Mouse (Mus musculus) limb, embryonic 11.5 days (tissue): Measurements from ENCODE around the gene Rhoh. TPM values are rescaled to one million over a fixed set of nuclear protein-coding genes. Genes with fewer than 3 reads are reported as not detected.

Experiments
- ATAC-seq: fragments of 200-750 bp; cut with Nextera tagmentation; 2 replicates; pipeline ENCODE4 v1.8.0; 2017; ENCODE audit warnings: low read depth; ENCODE audit not compliant: insufficient number of reproducible peaks, low FRiP score, low TSS enrichment
- DNase-seq: peaks from one replicate; pipeline ENCODE4 v3.0.0-alpha.2; 2015; ENCODE audit warnings: low spot score
- H3K27ac ChIP-seq: fragments of 300-500 bp; sonication (generic); replicated peaks from 2 replicates; pipeline ENCODE4 v1.5.1; 2014; ENCODE audit warnings: low read depth, mild to moderate bottlenecking, low read length
- H3K27me3 ChIP-seq: fragments of 300-500 bp; sonication (generic); 2 replicates; pipeline ENCODE4 v1.6.1; 2014; ENCODE audit warnings: mild to moderate bottlenecking, low read length, mixed read lengths; ENCODE audit not compliant: control insufficient read depth, insufficient read depth
- H3K36me3 ChIP-seq: fragments of 300-500 bp; sonication (generic); 2 replicates; pipeline ENCODE4 v1.6.1; 2014; ENCODE audit warnings: mild to moderate bottlenecking, low read length, moderate library complexity, mixed read lengths; ENCODE audit not compliant: control insufficient read depth, insufficient read depth
- H3K4me1 ChIP-seq: fragments of 300-500 bp; sonication (generic); 2 replicates; pipeline ENCODE4 v1.6.1; 2014; ENCODE audit warnings: low read length, mixed read lengths; ENCODE audit not compliant: control insufficient read depth, insufficient read depth
- H3K4me2 ChIP-seq: fragments of 300-500 bp; sonication (generic); 2 replicates; pipeline ENCODE4 v1.6.1; 2014; ENCODE audit warnings: low read depth, mild to moderate bottlenecking, moderate library complexity; ENCODE audit not compliant: severe bottlenecking
- H3K4me3 ChIP-seq: fragments of 300-500 bp; sonication (generic); 2 replicates; pipeline ENCODE4 v1.5.1; 2014; ENCODE audit warnings: low read depth, low read length
- H3K9ac ChIP-seq: fragments of 300-500 bp; sonication (generic); 2 replicates; pipeline ENCODE4 v1.6.1; 2014; ENCODE audit warnings: mild to moderate bottlenecking, low read length
- H3K9me3 ChIP-seq: fragments of 300-500 bp; sonication (generic); 2 replicates; pipeline ENCODE4 v1.6.1; 2016; ENCODE audit warnings: low read length; ENCODE audit not compliant: control insufficient read depth
- WGBS: fragments of 180-500 bp; shearing (Covaris S2); extraction: QIAGEN DNeasy Blood & Tissue Kit; methylation state at CpG from one replicate; pipeline ENCODE4 v1.1.7; 2014; 5-methylcytosine and 5-hydroxymethylcytosine counted together
- polyA plus RNA-seq: library from polyadenylated mRNA; unstranded; fragments of >200 nt; fragmentation: Nextera tagmentation; extraction: Ambion mirVana; gene quantifications from 2 replicates; pipeline ENCODE4 v1.2.1, GENCODE M21; 2014

Gene Rhoh
- polyA plus RNA-seq, 1 experiment from 2014 or later: 0.27 TPM

DNA sequence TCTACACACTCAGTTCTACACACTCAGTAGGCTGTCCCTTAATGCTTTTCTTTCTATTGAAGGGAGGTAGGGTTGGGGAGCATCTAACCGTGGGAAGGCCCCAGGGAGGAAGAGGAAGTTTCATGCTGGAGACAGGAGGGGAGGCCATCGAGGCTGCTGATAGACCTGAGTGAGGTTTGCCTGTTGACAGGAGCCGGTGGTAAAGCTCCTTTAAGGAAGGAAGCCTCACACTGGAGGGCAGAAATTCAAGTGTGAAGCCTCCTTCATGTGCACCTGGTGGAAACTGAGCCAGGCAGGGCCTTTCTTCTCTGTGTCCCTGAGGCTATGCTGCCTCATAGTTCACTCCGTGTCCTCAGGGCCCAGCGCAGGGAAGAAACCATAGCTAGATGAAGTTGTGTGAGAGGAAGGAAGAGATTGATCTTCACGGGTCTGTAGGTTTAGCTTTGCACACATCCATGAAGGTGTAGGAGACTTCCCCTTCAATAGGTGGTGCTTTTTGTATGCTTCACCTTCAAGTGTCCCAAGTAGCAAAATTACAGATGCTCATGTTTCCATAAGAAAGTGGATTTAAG is 34.2 kb downstream of the Rhoh start:
- Histone ChIP-seq H3K4me3 (no peak overlapping the region), H3K9me3 (no peaks in the 10 kb centered on the region), H3K36me3 (no peaks in the 10 kb centered on the region), H3K4me1 (no peaks in the 10 kb centered on the region), H3K27ac (no peak overlapping the region), H3K9ac (no peak overlapping the region), H3K27me3 (no peaks in the 10 kb centered on the region), H3K4me2 (no peak overlapping the region)
- no peak for DNase-seq
- ATAC-seq: no peak
- 89% methylated on average over 6 of the region's 6 CpGs for WGBS

DNA sequence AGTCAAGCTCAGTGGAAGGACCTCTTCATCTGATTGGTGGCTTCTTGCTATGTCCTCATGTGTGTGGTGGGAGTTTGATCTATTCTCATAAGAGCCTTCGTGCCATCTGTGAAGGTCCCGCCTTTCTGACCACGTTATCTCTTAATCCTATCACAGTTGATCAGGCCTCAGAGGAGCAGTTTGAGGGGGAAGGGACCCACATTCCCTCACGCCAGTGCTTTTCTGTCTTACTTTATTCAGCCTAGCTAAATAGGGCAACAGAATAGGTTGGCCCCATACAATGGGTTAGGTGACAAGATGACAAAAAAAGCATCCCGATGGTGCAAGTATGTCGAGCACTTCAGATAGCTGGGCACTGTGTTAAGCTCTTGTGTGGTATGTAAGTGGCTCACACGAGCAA is 34.8 kb downstream of the Rhoh start:
- H3K4me2 ChIP-seq: no peak overlapping the region
- no peaks in the 10 kb centered on the region for H3K27me3 ChIP-seq
- no peak overlapping the region for H3K9ac ChIP-seq
- no peak overlapping the region for H3K4me3 ChIP-seq
- H3K4me1 ChIP-seq: no peaks in the 10 kb centered on the region
- WGBS: 89% methylated on average over 7 of the region's 7 CpGs
- DNase-seq (no peak), ATAC-seq (no peak)
- H3K27ac ChIP-seq: no peak overlapping the region
- H3K9me3 ChIP-seq: no peaks in the 10 kb centered on the region
- H3K36me3 ChIP-seq: no peaks in the 10 kb centered on the region

DNA sequence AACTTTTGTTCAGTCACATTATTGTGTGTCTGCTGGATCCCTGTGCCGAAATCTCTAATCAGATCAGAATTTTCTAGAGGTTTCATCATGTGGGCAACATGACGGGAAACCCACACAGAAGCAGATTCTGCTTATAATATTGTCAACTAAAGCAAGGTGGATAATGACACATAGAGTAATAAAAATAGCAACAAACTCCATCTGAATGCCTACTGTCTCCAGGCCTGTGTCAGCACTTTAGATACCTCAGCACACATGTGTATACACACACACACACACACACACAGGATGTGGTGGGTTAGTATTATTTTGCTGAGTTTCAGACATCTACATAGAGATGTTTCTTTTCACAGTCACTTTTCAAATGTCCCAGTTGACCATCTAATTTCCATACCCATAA is 36.7 kb downstream of the Rhoh start:
- H3K4me2 ChIP-seq: no peak overlapping the region
- no peak overlapping the region for H3K9ac ChIP-seq
- H3K27ac ChIP-seq: no peak overlapping the region
- H3K9me3 ChIP-seq: no peaks in the 10 kb centered on the region
- ATAC-seq (no peak), DNase-seq (no peak)
- no peak overlapping the region for H3K4me3 ChIP-seq
- H3K36me3 ChIP-seq: no peaks in the 10 kb centered on the region
- H3K27me3 ChIP-seq: no peaks in the 10 kb centered on the region
- H3K4me1 ChIP-seq: no peaks in the 10 kb centered on the region
- WGBS: 90% methylated on average over 2 of the region's 2 CpGs

DNA sequence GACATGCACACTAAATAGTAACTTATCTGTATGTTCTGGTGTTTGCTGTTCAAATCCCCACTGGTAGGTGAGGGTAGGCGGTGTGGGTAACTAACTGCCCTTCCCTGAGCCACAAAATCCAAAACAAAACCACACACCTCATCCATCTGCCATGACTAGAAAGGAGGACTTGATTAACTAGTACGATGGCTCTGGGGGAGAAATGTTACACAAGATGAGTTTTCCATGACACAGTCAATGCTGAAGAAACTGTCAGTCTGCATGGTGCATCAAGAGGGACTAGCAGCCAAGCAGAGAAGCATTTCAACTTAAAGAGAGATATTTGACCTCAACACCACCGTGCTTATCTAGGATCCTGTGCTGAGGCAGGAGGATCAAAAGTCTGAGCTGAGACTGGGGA is 37.7 kb downstream of the Rhoh start:
- no peak overlapping the region for H3K27ac ChIP-seq
- ATAC-seq: no peak
- no peak overlapping the region for H3K4me3 ChIP-seq
- no peaks in the 10 kb centered on the region for H3K4me1 ChIP-seq
- no peak for DNase-seq
- 79% methylated on average over 3 of the region's 3 CpGs for WGBS
- no peak overlapping the region for H3K9ac ChIP-seq
- H3K4me2 ChIP-seq: no peak overlapping the region
- no peaks in the 10 kb centered on the region for H3K36me3 ChIP-seq
- H3K27me3 ChIP-seq: no peaks in the 10 kb centered on the region
- H3K9me3 ChIP-seq: no peaks in the 10 kb centered on the region

DNA sequence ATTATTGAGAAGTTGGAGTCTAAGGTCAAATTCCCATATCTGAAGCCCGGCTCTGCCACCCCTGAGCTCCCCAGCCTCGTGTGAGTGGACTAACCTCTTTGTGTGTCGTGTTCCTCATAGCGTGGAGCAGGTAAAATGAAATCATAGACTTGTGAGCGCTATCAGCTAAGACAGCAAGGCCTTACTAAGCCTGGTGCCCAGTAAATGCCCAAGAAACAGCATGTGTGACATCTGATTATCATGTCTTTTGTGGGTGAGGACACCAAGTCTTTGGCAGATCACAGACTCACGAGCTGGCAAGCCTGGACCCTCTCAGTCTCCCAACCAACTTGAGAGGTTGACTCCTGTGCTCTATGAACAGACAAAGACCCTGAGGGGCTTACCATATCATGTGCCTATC is 39.1 kb downstream of the Rhoh start:
- H3K4me2 ChIP-seq: no peak overlapping the region
- H3K9ac ChIP-seq: no peak overlapping the region
- H3K27me3 ChIP-seq: no peaks in the 10 kb centered on the region
- DNase-seq (no peak), ATAC-seq (no peak)
- no peaks in the 10 kb centered on the region for H3K36me3 ChIP-seq
- 86% methylated on average over 6 of the region's 6 CpGs for WGBS
- H3K27ac ChIP-seq: no peak overlapping the region
- peaks cover 4% of the 10 kb centered on the region; the same call in 1 of the 2 replicates for H3K9me3 ChIP-seq
- H3K4me3 ChIP-seq: no peak overlapping the region
- H3K4me1 ChIP-seq: no peaks in the 10 kb centered on the region

DNA sequence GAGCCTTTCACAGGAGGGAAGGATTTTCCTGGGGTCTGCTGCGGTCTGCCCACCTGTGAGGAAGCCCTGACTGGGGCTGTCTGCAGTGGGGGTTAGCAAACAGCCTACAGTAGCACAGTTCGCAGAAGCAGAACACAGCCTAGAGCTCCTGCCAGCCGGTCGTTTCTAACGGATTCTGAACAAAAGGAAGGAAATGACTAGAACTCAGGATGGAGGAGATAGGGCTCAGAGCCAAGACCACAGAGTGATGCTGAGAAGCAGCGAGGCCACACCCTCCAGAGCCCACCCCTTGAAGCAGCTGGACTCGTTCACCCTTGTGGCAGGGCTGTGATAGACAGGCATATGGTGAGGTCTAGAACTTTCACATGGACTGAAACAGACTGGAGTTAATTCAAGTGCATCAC is 39.9 kb downstream of the Rhoh start:
- Histone ChIP-seq H3K27me3 (no peaks in the 10 kb centered on the region), H3K9ac (no peak overlapping the region), H3K9me3 (peaks cover 4% of the 10 kb centered on the region; the same call in 1 of the 2 replicates), H3K27ac (no peak overlapping the region), H3K4me1 (no peaks in the 10 kb centered on the region), H3K4me3 (no peak overlapping the region), H3K4me2 (no peak overlapping the region), H3K36me3 (no peaks in the 10 kb centered on the region)
- DNase-seq (no peak), ATAC-seq (no peak)
- 74% methylated on average over 7 of the region's 7 CpGs for WGBS

DNA sequence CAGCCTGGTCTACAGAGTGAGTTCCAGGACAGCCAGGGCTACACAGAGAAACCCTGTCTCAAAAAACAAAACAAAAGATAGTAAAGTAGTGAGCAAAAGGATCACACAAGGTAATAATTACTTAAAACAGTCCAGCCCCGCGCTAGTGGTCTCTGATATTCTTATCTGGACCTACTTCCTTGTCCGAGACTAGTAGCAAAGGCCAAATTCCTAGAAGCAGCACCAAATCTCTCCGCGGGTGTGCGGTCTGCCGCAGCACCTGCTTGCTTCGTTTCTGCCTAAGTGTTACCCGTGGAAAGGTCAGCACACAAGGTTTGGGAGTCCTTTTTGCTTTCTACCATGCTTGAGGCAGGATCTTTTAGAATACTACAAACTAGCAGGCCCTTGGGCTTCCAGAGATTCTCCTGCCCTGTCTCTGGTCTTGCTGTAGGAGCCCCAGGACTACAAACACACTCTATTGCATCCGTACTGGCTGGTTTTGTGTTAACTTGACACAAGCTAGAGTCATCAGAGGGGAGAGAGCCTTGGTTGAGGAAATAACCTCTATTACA is 40.9 kb downstream of the Rhoh start:
- no peak for ATAC-seq
- no peak overlapping the region for H3K9ac ChIP-seq
- H3K4me3 ChIP-seq: no peak overlapping the region
- 94% methylated on average over 10 of the region's 10 CpGs for WGBS
- H3K4me2 ChIP-seq: no peak overlapping the region
- H3K36me3 ChIP-seq: no peaks in the 10 kb centered on the region
- no peaks in the 10 kb centered on the region for H3K4me1 ChIP-seq
- no peak for DNase-seq
- H3K9me3 ChIP-seq: peaks cover 4% of the 10 kb centered on the region; the same call in 1 of the 2 replicates
- H3K27ac ChIP-seq: no peak overlapping the region
- no peaks in the 10 kb centered on the region for H3K27me3 ChIP-seq

DNA sequence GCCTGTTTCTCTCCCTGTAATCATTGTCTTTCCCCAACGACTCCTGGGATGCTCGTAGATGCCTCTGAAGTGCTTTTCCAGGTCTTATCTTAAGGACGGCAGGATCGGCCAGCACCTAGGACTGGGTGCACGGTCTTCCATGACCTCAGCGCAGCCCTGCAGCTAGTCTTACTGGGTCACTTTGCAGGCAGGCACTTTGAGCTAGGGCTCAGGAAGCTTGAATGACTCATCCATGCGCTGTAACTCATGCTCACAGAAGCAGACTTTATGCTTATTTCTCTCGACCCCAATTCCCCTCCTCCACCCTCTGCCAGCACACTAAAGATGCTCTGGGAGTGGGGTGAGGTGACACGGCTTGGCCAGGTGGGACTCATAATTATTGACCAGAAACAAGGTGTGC is 41.8 kb downstream of the Rhoh start:
- no peak for ATAC-seq
- WGBS: 89% methylated on average over 9 of the region's 9 CpGs

DNA sequence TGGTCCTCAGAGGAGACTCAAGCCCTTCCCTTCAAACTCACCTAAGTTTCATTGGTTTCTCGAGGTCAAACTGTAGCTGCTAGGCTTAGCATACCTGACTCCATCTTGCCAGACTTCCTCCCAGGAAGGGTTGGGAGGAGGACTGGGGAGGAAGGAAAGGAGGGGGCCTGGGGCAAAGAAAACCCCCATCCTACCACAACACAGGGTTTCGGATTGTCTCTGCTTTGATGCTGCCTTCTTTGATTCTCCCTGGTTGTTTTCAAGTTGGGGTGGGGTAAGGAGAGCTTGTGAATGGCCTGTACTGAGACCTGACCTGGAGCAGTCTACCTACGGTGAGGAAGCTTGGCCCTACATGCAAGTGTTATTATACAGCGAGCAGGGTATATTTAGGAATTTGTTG is 43.5 kb downstream of the Rhoh start:
- no peak for DNase-seq
- Histone ChIP-seq H3K36me3 (no peaks in the 10 kb centered on the region), H3K4me1 (no peaks in the 10 kb centered on the region), H3K9me3 (peaks cover 4% of the 10 kb centered on the region; the same call in 1 of the 2 replicates), H3K4me3 (no peak overlapping the region), H3K4me2 (no peak overlapping the region), H3K27me3 (no peaks in the 10 kb centered on the region), H3K9ac (no peak overlapping the region), H3K27ac (no peak overlapping the region)
- ATAC-seq: no peak
- WGBS: 86% methylated on average over 4 of the region's 4 CpGs

More for the DNA sequence above, 41.8 kb downstream of the Rhoh start:
- H3K9ac ChIP-seq: no peak overlapping the region
- no peak for DNase-seq
- H3K4me3 ChIP-seq: no peak overlapping the region
- peaks cover 4% of the 10 kb centered on the region; the same call in 1 of the 2 replicates for H3K9me3 ChIP-seq
- H3K4me1 ChIP-seq: no peaks in the 10 kb centered on the region
- no peaks in the 10 kb centered on the region for H3K36me3 ChIP-seq
- H3K27ac ChIP-seq: no peak overlapping the region
- no peak overlapping the region for H3K4me2 ChIP-seq
- no peaks in the 10 kb centered on the region for H3K27me3 ChIP-seq
